Mouse (Mus musculus) ovary, adult 18-20 months (tissue): ENCODE data around the gene Il16.
"Not testable (repeated sequence)": the region's sequence is repeated elsewhere in the genome, so short reads cannot be mapped to it uniquely, and the experiment has no call there.

Experiments used
- DNase-seq: peaks from one replicate; pipeline ENCODE4 v3.0.0; 2022; ENCODE audit warnings: low spot score, mixed read lengths

Il16 gene

DNA sequence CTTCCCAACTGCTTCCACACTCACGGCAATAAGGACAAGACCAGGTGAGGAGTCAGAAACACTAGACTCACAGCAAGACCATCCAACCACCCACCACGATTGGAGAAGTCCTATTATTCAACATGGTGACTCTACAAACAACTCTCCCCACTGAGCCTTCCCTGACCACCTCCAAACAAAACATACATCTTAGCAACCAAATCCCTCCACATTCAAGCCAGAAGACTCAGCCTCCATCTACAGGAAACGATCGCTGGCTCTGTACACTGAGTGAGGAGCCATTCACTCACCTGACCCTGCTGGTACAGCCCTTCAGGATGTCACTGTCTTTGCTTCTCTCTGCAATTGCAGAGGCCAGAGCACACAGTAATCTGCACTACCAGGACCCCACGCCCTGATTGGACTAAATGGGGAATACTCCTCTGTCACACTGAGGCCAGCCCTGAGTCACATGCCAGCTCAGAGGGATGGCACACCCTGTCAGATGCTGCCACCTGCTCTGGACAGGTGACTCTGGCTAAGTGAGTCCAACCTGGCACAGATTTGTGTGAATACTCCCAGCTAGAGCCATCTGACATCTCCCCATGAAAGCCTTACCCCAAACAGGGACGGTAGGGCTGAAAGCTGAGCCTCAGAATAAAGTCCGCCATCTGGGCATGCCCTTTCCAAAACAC lies 10.3 kb downstream of the Il16 start:
- no peak for DNase-seq

DNA sequence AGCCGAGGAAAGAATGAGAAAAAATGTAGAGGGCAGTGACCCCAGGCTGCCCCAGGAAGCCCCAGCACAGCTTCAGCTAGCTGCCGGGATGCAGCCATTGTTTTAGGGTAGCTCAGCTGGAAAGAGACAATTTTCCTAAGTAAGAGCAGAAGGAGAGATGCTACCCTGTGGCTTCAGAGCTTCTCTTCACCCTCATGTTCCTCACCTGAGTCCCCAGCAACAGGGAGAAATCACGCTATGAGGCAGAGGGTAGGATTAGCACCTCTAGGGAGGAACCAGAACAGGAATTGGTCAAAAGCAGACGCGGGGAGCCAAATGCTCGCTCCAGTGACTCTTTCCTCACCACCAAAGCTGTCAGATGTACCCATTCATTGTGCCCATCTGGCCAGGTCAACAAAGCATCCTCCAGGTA lies 10.8 kb downstream of the Il16 start:
- no peak for DNase-seq

DNA sequence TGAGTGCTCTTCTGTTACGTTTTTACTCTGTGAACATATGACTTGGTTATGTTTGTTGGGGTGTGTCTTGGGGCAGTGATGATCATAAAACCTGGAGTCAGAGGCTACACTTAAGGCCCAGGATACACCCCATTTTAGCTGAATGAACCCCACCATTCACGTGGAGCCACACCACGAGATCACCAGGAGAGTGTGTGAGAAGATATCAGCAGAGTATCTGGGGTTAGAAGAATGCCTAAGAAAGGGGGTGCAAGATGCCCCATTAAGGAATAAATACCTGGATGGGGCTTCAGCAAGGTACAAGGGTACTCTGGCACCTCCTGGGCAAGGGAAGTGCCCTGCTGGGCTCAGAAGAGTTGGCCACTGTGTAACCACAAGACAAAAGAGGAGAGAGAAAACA lies 11.3 kb downstream of the Il16 start:
- DNase-seq, result no peak

DNA sequence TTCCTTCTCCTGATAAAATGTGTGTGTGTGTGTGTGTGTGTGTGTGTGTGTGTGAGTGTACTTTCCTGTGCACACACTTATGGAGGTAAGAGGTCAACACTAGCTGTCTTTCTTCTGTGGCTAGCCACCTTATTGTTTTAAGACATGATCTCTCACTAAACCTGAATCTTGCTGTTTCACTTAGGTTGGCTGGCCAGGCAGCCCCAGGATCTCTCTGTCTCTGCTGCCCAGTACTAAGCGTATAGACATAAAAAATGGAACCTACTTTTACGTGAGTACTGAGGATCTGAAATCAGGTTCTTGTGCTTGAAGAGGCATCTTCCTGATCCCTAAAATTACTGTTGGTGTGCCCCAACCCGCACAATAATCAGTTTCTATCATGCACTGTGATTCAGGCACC lies 12.7 kb downstream of the Il16 start:
- no peak for DNase-seq

DNA sequence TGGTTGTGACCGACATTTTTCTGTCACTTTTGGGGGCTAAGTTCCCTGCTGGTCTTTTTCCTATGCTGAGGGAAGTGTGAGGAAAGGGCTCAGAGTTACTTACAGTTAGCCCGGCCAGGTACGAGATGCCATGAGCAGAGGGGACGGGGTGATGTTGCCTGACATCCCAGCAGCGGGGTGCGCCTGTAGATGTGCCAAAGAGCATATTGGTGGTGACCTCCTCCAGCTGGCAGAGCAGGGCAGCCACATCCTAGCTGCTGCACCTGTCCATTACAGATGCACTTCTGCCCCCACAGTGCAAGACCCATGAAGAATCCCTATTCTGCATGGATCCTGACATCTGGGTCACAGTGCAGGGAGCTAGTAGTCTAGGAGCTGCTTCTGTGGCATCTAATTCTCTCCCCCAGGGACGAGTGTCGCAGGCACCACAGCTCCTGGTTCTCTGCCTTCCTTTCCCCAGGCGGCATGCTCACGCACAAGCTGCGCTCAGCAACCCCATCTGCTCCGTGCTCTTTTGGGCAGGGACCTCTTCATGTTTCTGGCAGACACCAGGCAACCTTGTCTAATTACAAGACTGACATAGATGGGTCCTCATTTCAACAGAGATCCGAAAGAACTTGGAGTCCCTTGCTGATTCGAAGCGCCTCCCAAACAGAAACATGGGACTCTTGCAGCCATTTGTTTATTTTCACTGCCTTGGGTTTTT lies 13.4 kb downstream of the Il16 start:
- DNase-seq, result no peak

DNA sequence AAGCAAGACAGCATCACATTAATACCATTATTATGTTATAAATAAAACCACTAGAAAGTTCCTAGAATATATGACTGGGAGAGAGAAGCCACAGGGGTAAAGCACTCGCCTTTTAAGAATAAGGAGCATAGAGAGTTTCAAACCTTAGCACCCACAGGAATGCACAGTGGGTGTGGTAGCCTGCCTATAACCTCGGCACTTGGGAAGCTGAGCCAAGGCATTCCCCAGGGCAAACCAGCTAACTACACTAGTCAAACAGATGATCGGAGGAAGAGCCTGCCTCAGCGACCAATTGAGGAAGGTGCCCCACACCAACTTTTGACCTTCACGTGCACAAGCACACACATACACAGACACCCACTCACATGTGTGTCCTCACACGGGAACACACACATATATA lies 14.2 kb downstream of the Il16 start:
- no peak for DNase-seq

DNA sequence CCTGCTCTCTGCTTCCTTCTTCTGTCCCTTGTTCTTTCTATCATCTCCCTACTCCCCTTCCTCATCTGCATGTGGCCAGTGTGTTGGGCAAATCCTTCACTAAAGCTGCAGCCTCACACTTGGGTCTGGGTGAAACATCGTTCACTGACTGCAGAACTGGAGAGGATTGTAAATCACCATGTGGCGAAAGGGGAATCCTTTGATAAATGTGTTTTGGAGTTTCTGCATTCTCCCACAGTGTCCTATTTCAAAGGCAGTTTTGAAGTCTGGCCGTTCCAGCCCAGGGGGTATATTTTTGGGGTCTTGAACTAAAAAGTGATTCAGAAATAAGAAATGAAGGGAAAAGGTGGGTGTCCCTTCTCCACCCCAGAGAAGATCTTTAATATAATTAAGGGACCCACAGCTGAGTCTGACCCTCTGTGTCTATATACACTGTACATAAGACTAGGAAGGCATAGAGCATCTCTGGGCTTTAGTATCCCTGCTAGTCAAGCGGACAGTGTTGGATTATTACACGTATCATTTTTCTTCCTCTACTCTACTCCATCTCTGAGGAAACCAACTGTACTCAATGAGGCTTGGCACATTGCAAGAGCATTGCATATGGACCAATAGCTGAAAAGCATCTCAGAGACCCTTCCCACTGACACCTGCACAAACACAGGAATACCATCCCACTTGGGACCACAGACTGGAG lies 18.4 kb downstream of the Il16 start:
- DNase-seq, result no peak

DNA sequence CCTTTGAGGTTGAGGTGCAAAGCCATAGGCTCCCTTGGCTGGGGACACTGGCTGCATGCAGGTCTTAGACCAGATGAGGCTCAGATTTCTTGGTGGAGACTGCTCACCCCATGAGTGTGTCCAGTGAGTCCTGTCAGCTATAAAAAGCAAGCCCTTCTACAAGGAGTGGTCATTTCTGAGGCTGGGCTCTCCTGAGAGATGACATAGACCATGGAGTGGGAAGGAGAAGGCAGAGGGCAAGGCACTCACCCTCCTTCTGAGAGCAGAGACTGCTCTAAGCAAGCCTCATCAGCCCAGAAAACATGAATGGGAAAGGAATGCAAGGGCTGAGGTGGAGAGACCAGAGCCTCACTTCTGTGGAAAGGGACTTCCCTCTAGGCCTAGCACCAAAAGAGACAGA lies 19.7 kb downstream of the Il16 start:
- DNase-seq, result no peak

DNA sequence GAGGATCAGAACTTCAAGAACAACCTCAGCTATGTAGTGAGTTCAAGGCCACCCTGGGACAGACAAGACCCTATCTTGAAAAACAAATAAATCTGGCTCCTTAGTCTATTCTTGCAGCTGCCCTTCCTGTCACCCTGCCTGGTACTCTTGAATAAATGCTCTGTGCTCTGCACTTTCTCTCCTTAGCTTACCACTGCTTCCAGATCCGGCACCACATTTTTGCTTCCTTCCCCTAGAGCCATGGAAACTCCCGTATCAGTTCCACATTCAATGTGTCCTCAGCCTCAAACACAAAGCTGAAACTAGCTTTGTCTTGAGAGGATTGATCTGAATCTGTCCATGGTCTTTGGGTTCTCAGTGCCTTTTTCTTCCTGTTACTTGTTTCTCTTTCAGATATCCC lies 21.0 kb downstream of the Il16 start:
- no peak for DNase-seq

DNA sequence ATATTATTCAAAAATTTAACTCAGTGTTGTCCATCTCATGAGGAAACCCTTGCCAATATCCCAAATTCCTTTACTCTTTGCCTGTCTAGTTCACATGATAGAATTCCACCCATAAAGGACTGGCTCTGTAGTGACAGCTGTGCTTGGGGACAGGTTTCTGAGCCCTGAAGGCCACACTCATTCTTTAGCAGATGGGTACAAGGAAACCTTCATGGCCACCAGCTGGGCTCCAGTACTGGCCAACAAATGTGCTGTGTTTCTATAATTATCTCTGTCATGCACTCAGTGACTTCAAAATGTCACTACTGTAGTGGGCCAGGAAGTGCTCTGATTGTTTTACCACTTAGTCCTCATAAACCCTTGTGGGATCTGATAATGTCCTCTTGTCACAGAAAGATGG lies 21.6 kb downstream of the Il16 start:
- DNase-seq, result no peak

DNA sequence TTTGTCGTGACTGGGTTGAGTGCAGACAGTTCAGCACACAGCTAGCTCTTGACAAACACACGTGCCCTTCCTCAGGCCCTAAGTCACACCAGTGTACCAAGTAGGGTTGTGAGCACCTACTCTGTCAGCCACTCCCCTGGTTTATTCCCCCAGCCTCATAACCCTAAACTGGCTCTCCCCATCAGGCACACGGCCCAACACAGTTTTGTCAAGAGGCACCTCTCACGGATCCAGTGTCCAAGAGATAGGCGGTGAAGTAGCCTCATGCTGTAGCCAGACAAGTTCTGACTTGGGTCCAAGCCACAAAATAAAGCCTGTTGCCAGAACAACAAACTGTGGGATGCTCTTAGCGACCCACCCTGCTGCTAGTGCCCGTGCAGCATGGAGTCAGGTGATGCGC lies 22.3 kb downstream of the Il16 start:
- DNase-seq, result no peak

DNA sequence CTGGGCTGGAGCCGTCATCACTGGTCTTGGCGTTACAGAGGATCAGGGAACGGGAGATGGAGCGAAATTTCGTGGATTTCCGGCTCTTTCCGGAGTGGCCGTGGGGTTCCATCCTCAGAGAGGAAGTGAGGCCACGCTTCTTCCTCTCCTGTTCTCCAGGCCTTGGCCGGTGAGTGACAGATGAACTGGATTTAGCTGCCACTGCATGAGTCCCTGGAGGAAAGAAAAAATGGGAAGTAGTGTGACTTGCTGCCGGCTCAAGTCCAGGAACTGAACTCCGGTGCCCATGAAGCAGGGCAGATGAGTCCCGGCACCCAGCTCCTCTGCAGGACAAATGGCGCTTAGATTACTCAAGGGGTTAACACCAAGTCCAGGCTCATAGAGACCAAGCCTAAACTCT lies 23.0 kb downstream of the Il16 start:
- DNase-seq, result no peak

DNA sequence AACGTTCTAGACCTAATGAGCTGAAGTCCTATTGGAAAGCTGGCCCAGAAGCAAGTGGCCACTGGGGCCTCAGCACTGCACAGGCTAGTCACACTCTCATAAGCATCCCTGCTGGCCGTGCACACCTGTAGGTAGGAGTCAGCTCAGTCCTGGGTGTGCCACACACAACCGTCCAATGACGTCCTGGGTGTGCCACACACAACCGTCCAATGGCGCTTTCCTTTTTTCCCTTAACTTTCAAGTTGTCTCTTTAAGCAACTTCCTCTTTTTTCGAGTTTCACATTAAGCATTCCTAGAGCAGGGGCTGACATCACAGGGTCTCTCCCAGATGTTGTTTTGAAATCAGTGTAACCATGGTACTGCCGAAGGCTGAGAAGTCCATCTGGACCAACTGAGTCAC lies 25.3 kb downstream of the Il16 start:
- no peak for DNase-seq

DNA sequence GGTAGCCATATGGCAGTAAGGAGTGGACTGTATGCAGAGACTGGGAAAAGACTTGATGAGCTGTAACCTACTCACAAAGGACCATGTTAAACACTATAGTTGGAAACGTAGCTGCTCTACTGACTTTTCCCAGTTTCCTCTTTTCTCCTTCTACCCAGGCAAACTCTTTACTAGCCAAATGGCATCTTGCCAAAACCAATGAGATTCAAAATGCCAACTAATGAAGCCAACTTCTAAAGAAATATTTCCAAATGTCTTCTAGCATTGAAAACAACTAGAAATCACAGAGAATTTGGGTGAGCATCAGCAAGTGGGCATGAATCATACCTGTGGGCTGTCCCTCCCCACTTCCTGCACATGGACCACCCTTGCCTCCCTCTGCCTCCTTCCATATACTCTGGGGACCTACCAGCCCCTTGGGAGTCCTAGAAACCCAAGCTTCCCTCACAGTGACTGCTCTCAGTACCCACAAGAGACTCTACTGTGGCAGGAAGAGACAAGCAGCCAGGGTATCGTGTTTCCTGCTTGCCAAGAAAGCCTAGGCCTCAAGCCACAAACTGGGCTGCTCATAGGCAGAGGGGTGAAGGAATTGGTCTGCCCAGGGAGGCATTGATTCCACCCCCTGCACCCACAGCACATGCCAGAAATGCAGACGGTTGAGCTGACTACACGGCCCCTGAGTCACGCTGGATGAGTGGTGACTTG lies 28.4 kb downstream of the Il16 start:
- DNase-seq, result no peak

DNA sequence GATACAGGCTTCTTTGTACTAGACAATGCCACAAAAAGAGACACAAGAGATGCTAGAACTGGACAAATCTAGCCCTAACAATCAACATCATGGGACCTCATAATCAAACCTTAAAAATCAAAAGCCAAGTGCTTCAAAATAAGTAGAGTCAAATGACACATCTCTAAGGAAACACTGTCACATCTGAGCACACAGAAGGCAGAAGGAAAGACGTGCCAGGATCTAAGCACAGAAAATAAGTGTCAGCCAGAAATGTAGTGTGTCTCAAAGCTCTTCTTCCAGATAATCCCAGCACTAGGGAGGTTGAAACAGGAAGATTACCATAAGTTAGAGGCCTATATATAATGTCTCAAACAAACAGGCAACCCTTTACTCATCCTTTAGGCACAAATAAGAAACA lies 31.9 kb downstream of the Il16 start:
- no peak for DNase-seq

DNA sequence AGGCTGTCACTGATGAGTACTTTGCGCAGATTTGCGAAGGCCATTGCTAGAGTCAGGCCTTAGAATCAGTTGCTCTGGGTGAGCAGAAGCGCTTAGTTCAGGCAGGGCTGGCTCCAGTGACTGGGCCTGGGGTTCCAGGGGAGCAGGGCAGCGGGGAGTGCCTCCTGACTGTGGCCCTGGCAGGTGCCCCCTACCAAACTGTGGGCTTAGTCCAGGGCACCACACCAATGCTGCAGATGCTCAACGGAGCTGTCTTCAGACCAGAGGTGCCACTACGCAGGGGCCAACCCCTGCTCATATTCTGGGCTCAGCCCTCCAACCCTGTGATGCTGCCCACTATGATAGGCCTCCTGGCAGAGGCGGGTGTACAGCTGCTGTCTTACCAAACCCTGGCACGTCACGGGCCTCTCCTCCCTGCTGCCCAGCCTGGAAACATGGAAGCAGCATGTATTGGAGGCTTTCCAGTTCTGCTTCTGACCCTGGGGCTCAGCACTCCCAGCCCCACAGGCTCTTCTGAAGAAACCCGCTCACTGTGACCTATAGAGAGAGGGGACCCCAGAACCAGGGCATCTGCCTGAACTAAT lies 33.8 kb downstream of the Il16 start:
- DNase-seq, result not testable (repeated sequence)

DNA sequence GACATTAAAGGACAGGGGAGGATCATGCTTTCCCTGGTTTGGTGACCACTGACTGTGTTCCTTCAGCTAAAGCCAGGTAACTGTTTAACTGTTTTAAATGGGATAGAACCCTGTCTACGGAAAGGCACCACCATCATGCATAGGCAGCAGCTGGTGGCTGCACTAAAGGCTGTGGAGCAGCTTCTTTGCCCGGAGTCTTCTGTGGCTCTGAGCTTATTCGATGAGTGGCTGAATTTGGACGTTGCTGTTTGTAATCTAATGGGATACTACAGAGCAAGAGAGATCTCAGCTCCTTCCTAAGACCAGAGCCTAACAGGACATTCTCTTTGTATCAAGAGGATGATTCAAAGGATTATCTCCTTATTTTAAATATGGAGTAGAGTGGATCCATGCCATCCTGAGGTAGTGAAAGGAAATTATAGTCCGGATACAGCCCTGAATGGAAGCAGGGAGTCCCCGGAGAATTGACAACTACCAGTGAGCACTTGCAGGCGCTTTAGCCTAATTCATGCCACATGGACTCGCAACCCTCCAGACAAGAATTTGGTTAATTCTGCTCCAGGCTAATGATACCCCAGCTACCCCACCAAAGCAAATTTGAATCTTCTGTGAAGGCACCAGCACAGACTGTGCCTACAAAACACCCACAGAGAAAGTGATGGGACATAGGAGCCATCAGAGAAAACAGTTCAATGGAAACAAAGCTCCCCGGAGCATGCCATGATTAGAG lies 42.3 kb downstream of the Il16 start:
- no peak for DNase-seq

DNA sequence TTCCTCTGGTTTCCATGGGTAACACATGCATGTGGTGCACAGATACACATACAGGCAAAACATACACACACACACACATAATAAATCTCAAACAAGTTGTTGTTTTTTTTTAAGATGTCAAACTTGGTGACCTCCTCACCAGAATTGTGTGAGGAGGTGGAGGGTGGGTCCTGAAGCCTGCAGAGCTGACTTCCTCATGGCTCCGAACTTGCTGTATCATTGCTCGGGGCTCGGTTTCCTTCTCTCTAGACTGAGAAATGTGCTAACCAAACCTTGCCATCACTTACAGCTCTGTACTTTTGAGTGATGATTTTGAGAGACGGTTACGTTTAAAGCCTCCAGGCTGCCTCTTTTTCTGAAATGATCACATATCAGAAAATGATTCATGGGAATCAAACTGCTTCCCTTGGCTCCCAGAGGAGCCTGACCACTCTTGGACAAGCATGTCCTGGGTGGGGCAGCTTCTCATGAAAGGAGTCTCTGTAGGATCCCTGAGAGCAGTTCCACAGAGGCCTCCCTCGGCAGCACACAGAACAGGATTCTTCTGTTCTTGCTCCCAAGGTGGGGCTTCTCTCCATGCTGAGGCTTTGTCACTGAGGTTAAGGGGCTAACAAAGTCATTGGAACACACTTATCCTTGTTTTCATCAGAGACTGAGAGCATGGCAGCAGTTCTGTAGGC lies 46.3 kb downstream of the Il16 start:
- no peak for DNase-seq

DNA sequence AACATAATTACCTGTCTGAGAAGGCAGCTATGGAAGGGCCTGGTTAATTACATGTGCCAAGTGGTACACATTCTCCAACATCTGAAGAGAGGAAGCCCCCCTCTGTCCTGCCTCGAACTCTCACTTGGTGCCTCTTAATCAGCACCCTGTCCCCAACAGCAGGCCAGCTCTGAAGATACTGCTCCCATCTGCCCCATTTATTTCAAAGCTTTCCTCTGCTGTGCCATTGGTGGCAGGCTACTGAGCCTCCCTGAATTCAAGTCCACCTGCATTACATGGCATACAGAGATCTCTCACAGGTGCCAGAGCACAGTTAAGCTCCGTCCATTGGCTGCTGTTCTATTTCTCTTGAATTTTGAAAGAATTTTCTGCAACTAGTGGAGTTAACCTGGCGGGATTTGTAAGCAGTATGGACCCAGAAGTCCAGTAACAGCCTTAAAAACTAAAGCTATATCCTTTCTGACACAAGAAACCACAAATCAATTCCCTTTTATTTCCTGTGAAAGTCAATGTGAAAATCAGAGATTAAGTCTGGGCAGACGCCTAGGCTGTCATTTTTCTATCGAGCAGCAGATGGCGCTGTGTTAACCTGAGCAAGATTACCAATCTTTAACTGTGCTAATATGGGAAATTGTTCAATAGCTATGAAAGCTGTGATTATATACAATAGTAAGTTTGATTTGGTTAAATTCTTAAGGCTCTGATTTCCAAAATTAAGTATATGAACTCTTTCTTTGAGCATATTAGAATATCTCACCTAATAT lies 49.9 kb downstream of the Il16 start:
- DNase-seq, result no peak

DNA sequence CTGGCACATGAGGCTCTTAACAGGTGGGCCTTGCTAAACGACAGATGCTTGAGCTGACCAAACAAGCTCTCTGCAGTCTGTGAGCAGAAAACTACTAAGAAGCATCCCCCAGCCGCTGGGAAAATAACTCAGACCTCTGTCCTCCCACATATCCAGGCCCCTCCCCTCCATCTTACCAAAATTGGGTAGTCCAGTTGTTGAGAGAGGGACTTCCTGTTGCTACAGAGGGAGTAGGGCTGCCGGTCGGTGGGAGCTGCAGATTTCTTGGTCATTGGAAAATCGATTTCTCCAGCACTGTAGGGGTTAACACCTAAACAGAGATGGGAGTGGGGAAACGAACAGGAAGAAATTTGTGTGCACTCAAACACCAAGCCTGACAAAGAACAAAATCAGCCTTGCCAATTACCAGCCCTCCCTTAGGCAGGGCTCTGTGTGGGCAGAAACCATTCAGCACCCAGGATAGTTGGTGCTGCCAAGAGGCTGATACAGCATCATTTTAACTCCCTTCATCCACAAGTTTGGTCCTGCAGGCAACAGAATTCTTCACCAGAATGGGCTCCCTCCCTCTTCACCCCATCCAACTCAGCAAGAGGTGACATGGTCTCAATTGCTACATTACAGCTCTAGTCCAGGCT lies 62.8 kb downstream of the Il16 start:
- no peak for DNase-seq
